Mouse (Mus musculus) hindbrain, embryonic 13.5 days (tissue): ENCODE data around the gene Ccdc148. TPM values are rescaled to one million over a fixed set of nuclear protein-coding genes. Genes with fewer than 3 reads are reported as not detected.
A peak's percentile ranks its signal among the peaks of the same experiment; 100 is the strongest.

ENCODE experiments used
- ATAC-seq: fragments of 200-750 bp; cut with Nextera tagmentation; 2 replicates; pipeline ENCODE4 v1.8.0; 2017; ENCODE audit warnings: moderate TSS enrichment; ENCODE audit not compliant: low FRiP score
- H3K27ac ChIP-seq: fragments of 300-500 bp; sonication (generic); 2 replicates; pipeline ENCODE4 v1.5.1; 2015; ENCODE audit warnings: inconsistent platforms, mild to moderate bottlenecking, moderate library complexity
- H3K27me3 ChIP-seq: fragments of 300-500 bp; sonication (generic); 2 replicates; pipeline ENCODE4 v1.6.1; 2015; ENCODE audit warnings: mild to moderate bottlenecking, inconsistent platforms
- H3K36me3 ChIP-seq: fragments of 300-500 bp; sonication (generic); 2 replicates; pipeline ENCODE4 v1.6.1; 2015; ENCODE audit warnings: mild to moderate bottlenecking, inconsistent platforms
- H3K4me1 ChIP-seq: fragments of 300-500 bp; sonication (generic); replicated peaks from 2 replicates; pipeline ENCODE4 v1.6.1; 2015; ENCODE audit warnings: inconsistent platforms
- H3K4me2 ChIP-seq: fragments of 300-500 bp; sonication (generic); 2 replicates; pipeline ENCODE4 v1.6.1; 2015; ENCODE audit warnings: inconsistent platforms, mild to moderate bottlenecking, moderate library complexity
- H3K4me3 ChIP-seq: fragments of 300-500 bp; sonication (generic); 2 replicates; pipeline ENCODE4 v1.5.1; 2015; ENCODE audit warnings: mild to moderate bottlenecking, inconsistent platforms
- H3K9ac ChIP-seq: fragments of 300-500 bp; sonication (generic); 2 replicates; pipeline ENCODE4 v1.6.1; 2015; ENCODE audit warnings: mild to moderate bottlenecking, inconsistent platforms
- H3K9me3 ChIP-seq: fragments of 300-500 bp; sonication (generic); 2 replicates; pipeline ENCODE4 v1.6.1; 2016; ENCODE audit warnings: inconsistent platforms
- WGBS: fragments of 180-500 bp; shearing (Covaris S2); methylation state at CpG from one replicate; pipeline ENCODE4 v1.1.7; 2015; 5-methylcytosine and 5-hydroxymethylcytosine counted together
- polyA plus RNA-seq: library from polyadenylated mRNA; unstranded; fragments of >200 nt; fragmentation: Nextera tagmentation; extraction: Ambion mirVana; gene quantifications from 2 replicates; pipeline ENCODE4 v1.2.1, GENCODE M21; 2015

Gene Ccdc148
- polyA plus RNA-seq, 1 experiment from 2014 or later: 4.3 TPM

GRCm38 (mm10) chr2:59035206-59035605, 125.3 kb downstream of the Ccdc148 start:
- no peaks in the 10 kb centered on the region for H3K36me3 ChIP-seq
- no peak for ATAC-seq
- H3K27me3 ChIP-seq: no peaks in the 10 kb centered on the region
- H3K4me3 ChIP-seq: no peak overlapping the region
- no peaks in the 10 kb centered on the region for H3K9me3 ChIP-seq
- no peak overlapping the region for H3K4me2 ChIP-seq
- no peak overlapping the region for H3K9ac ChIP-seq
- WGBS: 84% methylated on average over 3 of the region's 3 CpGs
- no peaks in the 10 kb centered on the region for H3K4me1 ChIP-seq
- no peak overlapping the region for H3K27ac ChIP-seq

- Histone ChIP-seq H3K4me3 (no peak overlapping the region), H3K27ac (no peak overlapping the region), H3K36me3 (no peaks in the 10 kb centered on the region), H3K9ac (no peak overlapping the region), H3K4me1 (no peaks in the 10 kb centered on the region), H3K4me2 (no peak overlapping the region), H3K27me3 (no peaks in the 10 kb centered on the region), H3K9me3 (no peaks in the 10 kb centered on the region)
- 88% methylated on average over 6 of the region's 6 CpGs for WGBS
- ATAC-seq: no peak
Measured at GRCm38 (mm10) chr2:59034281-59034680, 126.2 kb downstream of the Ccdc148 start.

- Histone ChIP-seq H3K9me3 (no peaks in the 10 kb centered on the region), H3K4me2 (no peak overlapping the region), H3K4me3 (no peak overlapping the region), H3K27me3 (no peaks in the 10 kb centered on the region), H3K27ac (no peak overlapping the region), H3K9ac (no peak overlapping the region), H3K4me1 (no peaks in the 10 kb centered on the region), H3K36me3 (no peaks in the 10 kb centered on the region)
- WGBS: 78% methylated on average over 3 of the region's 3 CpGs
- no peak for ATAC-seq
Measured at GRCm38 (mm10) chr2:59024558-59024957, 135.9 kb downstream of the Ccdc148 start.

GRCm38 (mm10) chr2:59007356-59007755, 153.1 kb downstream of the Ccdc148 start:
- no peak overlapping the region for H3K9ac ChIP-seq
- 94% methylated on average over 5 of the region's 5 CpGs for WGBS
- no peak overlapping the region for H3K4me2 ChIP-seq
- ATAC-seq: no peak
- H3K36me3 ChIP-seq: no peaks in the 10 kb centered on the region
- no peak overlapping the region for H3K4me3 ChIP-seq
- H3K9me3 ChIP-seq: no peaks in the 10 kb centered on the region
- no peak overlapping the region for H3K27ac ChIP-seq
- no peaks in the 10 kb centered on the region for H3K27me3 ChIP-seq
- H3K4me1 ChIP-seq: no peaks in the 10 kb centered on the region

- Histone ChIP-seq H3K36me3 (no peaks in the 10 kb centered on the region), H3K4me3 (no peak overlapping the region), H3K9me3 (no peaks in the 10 kb centered on the region), H3K9ac (no peak overlapping the region), H3K4me2 (no peak overlapping the region), H3K27me3 (no peaks in the 10 kb centered on the region), H3K4me1 (no peaks in the 10 kb centered on the region), H3K27ac (no peak overlapping the region)
- ATAC-seq: no peak
- WGBS: 86% methylated on average over 8 of the region's 8 CpGs
Measured at GRCm38 (mm10) chr2:59006567-59007340, 153.7 kb downstream of the Ccdc148 start.

GRCm38 (mm10) chr2:58997151-58997550, 163.3 kb downstream of the Ccdc148 start:
- no peak overlapping the region for H3K4me3 ChIP-seq
- H3K27ac ChIP-seq: no peak overlapping the region
- no peaks in the 10 kb centered on the region for H3K27me3 ChIP-seq
- H3K4me1 ChIP-seq: no peaks in the 10 kb centered on the region
- 85% methylated on average over 2 of the region's 2 CpGs for WGBS
- H3K36me3 ChIP-seq: no peaks in the 10 kb centered on the region
- H3K9me3 ChIP-seq: no peaks in the 10 kb centered on the region
- no peak overlapping the region for H3K9ac ChIP-seq
- ATAC-seq: no peak
- H3K4me2 ChIP-seq: no peak overlapping the region

GRCm38 (mm10) chr2:58992431-58993191, 167.9 kb downstream of the Ccdc148 start:
- Histone ChIP-seq H3K27ac (no peak overlapping the region), H3K4me2 (no peak overlapping the region), H3K4me1 (no peaks in the 10 kb centered on the region), H3K9ac (no peak overlapping the region), H3K27me3 (no peaks in the 10 kb centered on the region), H3K9me3 (0 out of 2 replicates have a peak, but pooled peaks cover 4% of the 10 kb centered on the region), H3K4me3 (no peak overlapping the region), H3K36me3 (no peaks in the 10 kb centered on the region)
- 87% methylated on average over 14 of the region's 14 CpGs for WGBS
- ATAC-seq: no peak

GRCm38 (mm10) chr2:58978095-58978494, 182.4 kb downstream of the Ccdc148 start:
- WGBS: 92% methylated on average over 7 of the region's 7 CpGs
- Histone ChIP-seq H3K4me1 (no peaks in the 10 kb centered on the region), H3K9me3 (no peaks in the 10 kb centered on the region), H3K4me2 (no peak overlapping the region), H3K27ac (no peak overlapping the region), H3K9ac (no peak overlapping the region), H3K27me3 (no peaks in the 10 kb centered on the region), H3K36me3 (no peaks in the 10 kb centered on the region), H3K4me3 (no peak overlapping the region)
- ATAC-seq: no peak

- Histone ChIP-seq H3K27ac (no peak overlapping the region), H3K27me3 (no peaks in the 10 kb centered on the region), H3K9ac (no peak overlapping the region), H3K36me3 (no peaks in the 10 kb centered on the region), H3K4me2 (no peak overlapping the region), H3K4me3 (no peak overlapping the region), H3K9me3 (no peaks in the 10 kb centered on the region), H3K4me1 (no peaks in the 10 kb centered on the region)
- 82% methylated on average over 9 of the region's 9 CpGs for WGBS
- no peak for ATAC-seq
Measured at GRCm38 (mm10) chr2:58971507-58972275, 188.8 kb downstream of the Ccdc148 start.

- ATAC-seq: peak; percentile 24; the same call in 1 of the 2 replicates
- peaks cover 2% of the 10 kb centered on the region; the same call in 1 of the 2 replicates for H3K4me1 ChIP-seq
- no peak overlapping the region for H3K4me3 ChIP-seq
- no peak overlapping the region for H3K27ac ChIP-seq
- H3K9me3 ChIP-seq: no peaks in the 10 kb centered on the region
- H3K4me2 ChIP-seq: no peak overlapping the region
- no peaks in the 10 kb centered on the region for H3K36me3 ChIP-seq
- WGBS: 9% methylated on average over 2 of the region's 2 CpGs
- no peaks in the 10 kb centered on the region for H3K27me3 ChIP-seq
- H3K9ac ChIP-seq: no peak overlapping the region
Measured at GRCm38 (mm10) chr2:58956770-58957300, 203.6 kb downstream of the Ccdc148 start.

- WGBS: 49% methylated on average over 2 of the region's 2 CpGs
- Histone ChIP-seq H3K4me3 (no peak overlapping the region), H3K9ac (no peak overlapping the region), H3K4me2 (no peak overlapping the region), H3K27me3 (no peaks in the 10 kb centered on the region), H3K36me3 (no peaks in the 10 kb centered on the region), H3K27ac (no peak overlapping the region), H3K9me3 (no peaks in the 10 kb centered on the region), H3K4me1 (peaks cover 2% of the 10 kb centered on the region; the same call in 1 of the 2 replicates)
- ATAC-seq: no peak
Measured at GRCm38 (mm10) chr2:58956351-58956750, 204.1 kb downstream of the Ccdc148 start.

GRCm38 (mm10) chr2:58952101-58952500, 208.4 kb downstream of the Ccdc148 start:
- Histone ChIP-seq H3K4me2 (no peak overlapping the region), H3K27me3 (no peaks in the 10 kb centered on the region), H3K9ac (no peak overlapping the region), H3K9me3 (no peaks in the 10 kb centered on the region), H3K27ac (no peak overlapping the region), H3K4me1 (peaks cover 2% of the 10 kb centered on the region; the same call in 1 of the 2 replicates), H3K36me3 (no peaks in the 10 kb centered on the region), H3K4me3 (no peak overlapping the region)
- WGBS: 93% methylated on average over 3 of the region's 3 CpGs
- no peak for ATAC-seq
